Mouse (Mus musculus) thymus, postnatal 0 days (tissue): ENCODE measurements at regions not wholly inside any gene's neighbourhood (a gene's known extent, or its start where the extent isn't known, plus 50 kb on each side); places are given as distances from the start of the nearest gene placed in this dataset.

Source experiments
- DNase-seq: peaks from one replicate; pipeline ENCODE4 v3.0.0-alpha.2; 2015; ENCODE audit warnings: low spot score

DNA sequence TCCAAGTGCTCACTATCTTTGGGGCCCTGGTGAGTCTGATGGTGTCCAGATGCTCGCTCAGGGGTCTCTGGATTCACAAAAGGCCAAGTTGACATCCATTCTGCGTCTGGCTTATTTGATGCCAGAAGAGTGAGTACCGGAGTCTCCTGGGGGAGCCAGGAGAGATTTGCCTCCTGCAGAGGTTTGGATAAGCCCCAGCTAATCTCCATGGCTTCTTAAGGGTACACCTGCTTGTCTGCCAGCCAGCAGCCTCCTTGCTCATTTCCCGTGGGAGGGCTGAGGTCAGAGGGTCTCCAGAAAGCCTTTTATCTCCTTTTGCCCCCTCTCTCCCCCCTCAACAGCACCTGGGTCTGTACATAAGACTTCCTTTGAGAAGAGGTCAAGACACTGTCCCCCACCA, 234.0 kb upstream of the Ubash3b start:
- no peak for DNase-seq

GRCm38 (mm10) chr9:41391591-41392320, 230.3 kb upstream of the Ubash3b start:
- DNase-seq: no peak

DNA sequence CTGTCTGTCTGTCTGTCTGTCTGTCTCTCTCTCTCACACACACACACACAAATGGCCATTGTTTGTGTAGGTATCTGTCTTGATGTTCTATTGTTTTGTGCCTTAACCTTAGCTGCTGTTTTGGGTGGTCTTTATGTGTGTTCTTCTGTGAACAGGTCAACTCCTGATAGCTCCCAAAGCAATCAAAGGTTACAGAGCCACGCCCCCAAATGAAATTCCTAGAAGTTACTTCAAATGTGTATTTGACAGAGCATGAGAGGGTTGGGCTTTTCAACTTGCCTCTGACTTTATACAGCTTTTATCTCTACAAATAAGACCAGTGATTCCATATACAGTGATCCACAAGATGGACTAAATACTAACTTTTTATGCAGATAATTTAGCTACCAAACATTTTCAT, 217.8 kb upstream of the Ubash3b start:
- DNase-seq: no peak

DNA sequence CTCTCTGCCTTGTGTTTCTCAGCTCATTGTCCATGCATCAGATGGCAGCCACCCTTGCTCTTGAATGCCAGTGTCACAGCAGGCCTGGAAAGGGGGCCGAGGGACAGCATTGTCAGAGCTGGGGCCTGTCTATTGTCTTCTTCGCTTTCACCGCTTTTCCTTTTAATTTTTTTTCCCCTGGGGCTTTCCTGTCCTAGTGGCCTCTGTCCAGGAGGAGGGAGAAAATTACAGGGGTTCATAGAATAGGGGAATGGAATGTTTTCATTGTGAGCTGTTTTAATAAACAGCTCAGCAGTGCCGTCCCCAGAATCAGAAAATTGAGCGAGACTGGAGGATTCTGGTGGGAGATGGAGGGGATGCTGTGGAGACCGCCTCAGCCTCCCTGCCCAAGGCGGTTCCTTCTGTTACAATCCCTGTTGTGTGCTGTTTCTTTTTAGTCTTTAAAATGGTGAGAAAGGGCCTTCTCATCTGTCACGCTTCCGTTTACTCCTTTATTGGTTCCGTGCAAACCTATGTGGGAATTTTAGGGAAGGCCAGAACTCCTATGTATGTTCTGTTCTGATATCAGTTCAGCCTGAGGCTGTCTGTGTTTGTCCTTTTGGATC, 217.2 kb upstream of the Ubash3b start:
- DNase-seq: no peak

DNA sequence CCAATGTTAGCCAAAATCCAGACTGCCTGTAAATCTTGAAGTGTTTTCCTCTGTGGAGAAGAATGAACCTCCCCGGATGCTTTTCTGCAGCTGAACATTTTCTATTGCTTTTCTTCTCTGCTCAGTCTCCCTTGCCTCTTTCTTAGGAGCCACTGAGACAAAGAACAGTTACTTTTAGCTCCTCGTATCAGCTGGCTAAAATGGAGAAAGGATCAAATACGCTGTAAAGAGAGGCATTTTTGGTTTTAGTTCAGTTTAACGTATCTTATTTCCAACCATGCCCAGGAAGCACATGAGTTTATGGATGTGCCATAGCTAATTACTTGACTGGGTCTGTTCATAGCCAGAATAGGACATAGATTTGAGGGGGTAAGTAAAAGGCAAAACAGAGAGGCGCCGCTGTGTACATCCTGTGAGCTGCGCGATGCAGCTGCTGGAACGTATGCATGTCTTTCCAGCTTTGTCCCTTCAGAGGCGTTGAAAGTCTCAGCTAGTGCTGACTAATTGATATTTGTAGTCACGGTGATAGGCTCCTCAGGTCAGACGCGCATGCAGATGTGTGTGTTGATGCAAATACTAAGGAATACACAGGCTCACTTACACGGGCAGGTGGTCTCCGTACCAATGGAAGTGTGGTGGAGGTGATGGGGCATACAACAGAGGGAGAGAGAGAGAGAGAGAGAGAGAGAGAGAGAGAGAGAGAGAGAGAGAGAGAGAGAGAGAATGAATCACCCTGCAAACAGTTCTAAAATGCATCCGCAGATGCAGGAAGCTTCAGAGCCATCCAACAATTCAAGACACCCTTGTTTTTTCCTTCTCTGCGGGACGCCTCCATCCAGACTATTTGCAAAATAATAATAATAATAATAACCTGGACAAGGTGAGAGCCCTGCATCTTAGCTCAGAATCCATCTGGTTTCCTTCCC, 216.5 kb upstream of the Ubash3b start:
- no peak for DNase-seq

DNA sequence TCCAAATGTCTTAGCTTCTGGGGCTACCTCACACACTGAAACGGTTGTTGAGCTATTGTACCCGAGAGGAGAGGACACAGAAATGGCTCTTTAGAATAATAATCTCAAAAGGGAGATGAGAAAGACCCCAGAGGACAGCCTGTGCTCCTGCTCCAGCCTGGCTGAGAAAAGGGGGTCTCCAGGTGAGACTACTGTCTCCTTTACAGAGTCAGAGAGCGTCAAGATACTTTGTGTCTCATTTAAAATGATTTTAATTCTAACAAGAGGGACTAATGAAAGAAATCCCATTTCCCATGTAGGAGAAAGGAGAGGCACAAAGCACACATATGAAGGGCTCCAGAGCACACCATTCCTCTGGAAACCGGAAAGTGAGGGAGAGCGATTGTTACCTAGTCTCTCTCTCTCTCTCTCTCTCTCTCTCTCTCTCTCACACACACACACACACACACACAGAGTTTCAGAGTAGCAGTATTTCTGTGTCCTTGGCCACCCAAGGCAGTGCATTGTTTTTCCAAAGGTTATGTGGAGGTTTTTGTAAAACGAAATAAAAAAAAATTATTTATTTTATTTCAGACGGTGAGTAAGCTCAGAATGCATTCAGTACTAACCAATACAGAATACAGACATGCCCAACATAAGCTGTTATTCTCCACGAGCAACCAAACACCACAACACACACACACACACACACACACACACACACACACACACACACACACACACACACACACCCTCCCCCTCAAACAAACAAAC, 215.6 kb upstream of the Ubash3b start:
- no peak for DNase-seq

- DNase-seq: no peak
Observed at GRCm38 (mm10) chr9:41375984-41376651, 214.6 kb upstream of the Ubash3b start.

- no peak for DNase-seq
Observed at GRCm38 (mm10) chr9:41374591-41375481, 213.3 kb upstream of the Ubash3b start.

GRCm38 (mm10) chr9:41366405-41366804, 204.9 kb upstream of the Ubash3b start:
- no peak for DNase-seq

GRCm38 (mm10) chr9:41365251-41365650, 203.8 kb upstream of the Ubash3b start:
- no peak for DNase-seq

DNA sequence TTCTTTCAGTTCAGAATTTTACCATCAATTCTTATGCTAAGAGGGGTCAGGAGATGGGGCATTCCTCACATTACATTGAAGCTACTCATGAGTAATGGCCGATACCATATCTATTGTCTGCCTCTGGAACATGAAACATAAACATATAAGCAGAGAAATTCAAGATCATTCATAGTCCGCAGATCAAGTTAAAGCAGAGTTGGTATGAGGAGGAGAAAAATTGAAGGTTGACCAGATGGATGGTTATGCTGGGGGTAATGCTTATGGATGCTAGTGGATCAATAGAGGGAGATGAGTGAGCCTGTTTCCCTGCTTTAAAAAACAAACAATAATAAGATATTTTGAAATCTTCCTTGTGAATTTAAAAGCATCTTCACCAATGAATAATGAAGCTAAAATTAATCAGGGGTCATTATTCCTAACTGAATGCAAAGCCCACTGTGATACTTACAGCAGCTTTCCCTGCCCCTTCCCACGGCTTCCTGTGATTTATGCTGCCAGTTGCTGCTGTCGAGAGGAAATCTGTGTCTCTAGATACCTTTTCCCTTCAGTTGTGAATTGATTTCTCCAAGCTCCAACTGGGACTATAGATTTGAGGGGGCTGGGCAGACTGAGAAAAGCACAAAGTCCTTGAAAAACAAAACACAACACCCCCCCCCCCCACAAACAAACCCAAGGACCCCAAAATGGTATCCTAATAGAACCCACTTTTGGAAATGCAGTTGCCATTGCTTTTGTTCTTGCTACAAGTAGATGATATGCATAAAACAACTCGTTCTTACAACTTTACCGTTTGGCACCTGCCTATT, 203.1 kb upstream of the Ubash3b start:
- DNase-seq: no peak

DNA sequence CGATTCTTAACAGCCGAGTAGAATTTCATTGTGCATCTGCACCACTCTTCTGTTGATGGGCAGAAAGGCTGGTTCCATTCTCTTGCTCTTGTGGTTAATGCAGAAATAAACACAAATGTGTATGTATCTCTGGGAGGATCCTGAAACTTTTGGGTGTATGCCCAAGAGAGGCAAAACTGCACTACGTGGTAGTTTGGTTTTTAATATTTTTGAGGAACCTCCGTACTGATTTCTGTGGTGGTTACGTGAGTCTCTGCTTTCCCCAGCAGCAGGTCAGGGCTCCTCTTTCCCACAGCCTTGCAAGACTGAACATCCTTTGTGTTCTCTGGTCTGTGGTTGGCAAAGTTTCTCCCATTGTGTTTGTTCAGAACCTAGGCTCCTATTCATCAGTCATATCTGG, 198.9 kb upstream of the Ubash3b start:
- DNase-seq: no peak

DNA sequence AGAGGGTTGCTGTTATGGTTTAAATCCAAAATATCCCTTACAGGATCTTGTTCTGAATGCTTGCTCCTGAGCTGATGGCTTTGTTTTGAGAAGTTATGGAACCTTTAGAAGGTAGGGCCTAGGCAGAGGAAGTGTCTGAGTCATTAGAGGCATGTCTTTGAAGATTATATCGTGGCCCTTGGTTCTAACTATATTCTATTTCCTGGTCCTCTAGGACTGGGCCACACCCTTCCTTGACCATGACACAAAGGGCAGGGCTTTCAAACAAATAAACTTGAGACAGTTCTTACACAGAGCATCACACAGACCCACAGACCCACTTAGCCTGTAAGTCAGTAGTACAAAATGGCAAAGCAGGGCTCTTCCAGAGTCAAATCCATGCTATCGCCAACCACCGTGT, 197.8 kb upstream of the Ubash3b start:
- DNase-seq: no peak

- DNase-seq: no peak
Observed at GRCm38 (mm10) chr9:41345338-41345737, 183.8 kb upstream of the Ubash3b start.

GRCm38 (mm10) chr9:41337375-41337774, 175.9 kb upstream of the Ubash3b start:
- no peak for DNase-seq

DNA sequence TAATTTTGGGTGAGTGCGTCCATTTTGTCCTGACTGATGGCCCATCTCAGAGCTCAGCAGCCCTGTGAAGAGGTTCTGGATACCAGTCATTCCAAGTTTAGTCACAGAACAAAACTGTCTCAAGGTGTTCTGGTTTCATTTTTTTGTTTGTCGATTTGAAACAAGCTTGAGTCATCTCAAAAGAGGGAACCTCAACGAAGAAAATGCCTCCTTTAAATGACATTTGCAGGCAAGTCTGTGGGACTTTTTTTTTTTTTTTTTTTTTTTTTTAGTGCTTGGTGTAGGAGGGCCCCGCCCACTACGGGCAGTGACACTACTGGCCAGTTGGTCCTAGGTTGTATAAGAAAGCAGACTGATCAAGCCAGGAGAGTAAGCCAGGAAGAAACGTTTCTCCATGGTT, 175.3 kb upstream of the Ubash3b start:
- no peak for DNase-seq

- DNase-seq: no peak
Observed at GRCm38 (mm10) chr9:41334462-41335241, 173.2 kb upstream of the Ubash3b start.

DNA sequence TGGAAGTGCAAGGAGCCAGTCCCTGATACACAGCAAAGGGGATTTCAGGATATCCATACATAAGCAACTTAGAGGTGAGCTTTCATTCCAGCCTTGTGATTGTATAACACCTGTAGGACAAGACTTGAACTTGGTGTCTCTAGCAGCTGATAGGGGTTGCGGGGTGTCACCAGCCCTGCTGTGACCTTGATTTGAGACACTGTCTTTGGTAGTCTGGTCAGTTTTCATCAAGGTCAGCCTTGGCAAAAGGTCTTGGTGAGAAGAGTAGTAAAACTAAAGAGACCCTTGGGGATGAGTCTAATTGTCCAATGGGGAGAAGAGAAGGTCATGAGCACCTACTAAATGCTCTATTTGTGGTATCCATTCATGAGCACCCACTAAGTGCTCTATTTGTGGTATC, 172.0 kb upstream of the Ubash3b start:
- no peak for DNase-seq
